ENCODE assay signal across 12 mouse cellular contexts in genomic region chr3:127348926-127349325, GRCm38 (mm10).
"Had no signal": no experiment of that assay in that cellular context is flagged by ENCODE, and none has a peak within 500 bp of the region (broad histone marks: within the 10 kb centered on the region; RNA-seq: fewer than 3 reads in every experiment).

No protein-coding gene starts in this region.

- DNase-seq: kidney, adult 8-10 months; kidney, postnatal 10 days; kidney, postnatal 36 days; layer of hippocampus, postnatal 36 days; left cerebral cortex, postnatal 4 days; liver, postnatal 0 days; lung, embryonic 14.5 days; lung, postnatal 4 days; thymus, adult 18-20 months; thymus, postnatal 36 days had no signal

- ATAC-seq: liver, postnatal 0 days; lung, postnatal 0 days; midbrain, embryonic 15.5 days had no signal
